Mouse (Mus musculus): ENCODE data around the gene Kcnab1.

The Kcnab1 gene

DNA sequence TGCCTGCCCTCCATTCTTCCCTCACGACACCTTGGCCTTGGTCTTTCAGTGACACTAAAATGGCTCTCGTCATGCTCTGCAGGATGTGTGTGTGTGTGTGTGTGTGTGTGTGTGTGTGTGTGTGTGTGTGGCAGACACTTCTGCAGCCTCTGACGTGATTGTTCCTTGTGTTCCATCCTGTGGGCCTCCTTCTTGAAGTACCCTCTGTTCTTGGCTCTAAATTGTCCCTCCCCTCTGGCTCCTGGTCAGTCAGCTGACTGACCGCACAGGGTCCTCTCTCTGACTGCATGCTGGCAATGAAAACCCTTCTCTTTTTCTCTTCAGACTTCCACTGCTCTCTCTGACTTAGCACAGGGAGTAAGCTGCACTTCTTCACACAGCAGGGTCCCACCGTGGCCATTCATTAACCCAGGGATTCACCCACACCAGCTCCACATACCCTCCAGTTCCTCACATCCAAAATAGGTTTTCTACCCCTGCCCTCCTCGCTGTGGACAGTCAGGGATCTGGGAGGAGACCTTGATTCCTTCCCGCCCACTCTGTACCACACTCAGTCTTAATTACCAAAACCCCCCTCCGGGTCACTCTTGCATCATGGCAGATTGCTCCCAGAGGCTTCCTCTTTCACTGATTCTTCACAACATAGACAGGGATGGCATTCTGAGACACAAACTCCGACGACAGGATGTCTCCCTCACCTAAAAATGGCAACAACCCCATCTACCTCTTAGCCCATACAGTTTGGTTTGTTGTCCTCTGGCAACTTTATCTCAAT lies 244.3 kb downstream of the Kcnab1 start:
- in situ Hi-C loops (cut with MboI; ENCODE audit: low pct_unique_long_range_greater_than_20kb in 1 of 2, low sequenced_read_pairs in 2 of 2, unreplicated experiment in 1 of 2) = no loop called here

DNA sequence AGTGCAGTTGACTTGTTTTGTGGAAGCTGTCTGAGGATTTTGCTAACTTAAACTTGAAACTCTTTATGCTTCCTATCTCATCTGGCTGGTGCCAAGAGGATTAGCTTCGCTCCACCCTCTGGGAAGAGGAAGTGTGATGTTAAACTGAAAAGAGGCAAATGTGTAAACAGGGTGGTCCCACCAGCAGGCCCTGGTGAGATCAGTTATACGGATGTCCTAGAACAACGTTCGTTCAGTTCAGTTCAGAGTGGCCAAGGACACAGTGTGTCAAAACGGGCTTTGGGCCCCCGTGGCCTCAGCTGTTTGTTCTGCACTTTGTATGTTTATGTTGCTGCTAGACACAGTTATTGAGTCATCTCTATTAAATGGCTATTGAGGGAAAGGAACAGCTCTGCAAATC lies 246.3 kb downstream of the Kcnab1 start:
- in situ Hi-C loops (cut with MboI; ENCODE audit: low pct_unique_long_range_greater_than_20kb in 1 of 2, low sequenced_read_pairs in 2 of 2, unreplicated experiment in 1 of 2) = no loop called here

- in situ Hi-C loops (cut with MboI; ENCODE audit: low pct_unique_long_range_greater_than_20kb in 1 of 2, low sequenced_read_pairs in 2 of 2, unreplicated experiment in 1 of 2) = no loop called here
Observed at GRCm38 (mm10) chr3:65358275-65358674, 249.1 kb downstream of the Kcnab1 start.

DNA sequence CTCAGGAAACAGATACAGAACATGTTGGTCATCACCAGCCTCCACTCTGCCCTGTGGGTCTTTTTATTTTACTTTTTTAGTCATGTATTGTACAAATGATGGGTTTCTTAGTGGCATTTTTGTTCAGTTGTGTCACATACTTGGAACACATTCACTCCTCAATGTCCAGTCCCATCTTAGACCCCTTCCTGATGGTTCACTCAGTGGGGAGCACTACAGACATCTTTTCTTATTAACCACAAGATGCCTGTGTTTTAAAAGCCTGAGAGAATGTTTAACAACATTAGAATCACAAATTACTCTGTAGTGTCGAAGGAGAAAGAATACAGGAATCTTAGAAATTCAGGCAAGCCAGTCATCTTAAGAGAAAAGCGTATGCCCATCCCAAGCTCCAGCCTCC lies 249.7 kb downstream of the Kcnab1 start:
- in situ Hi-C loops (cut with MboI; ENCODE audit: low pct_unique_long_range_greater_than_20kb in 1 of 2, low sequenced_read_pairs in 2 of 2, unreplicated experiment in 1 of 2) = no loop called here

- in situ Hi-C loops (cut with MboI; ENCODE audit: low pct_unique_long_range_greater_than_20kb in 1 of 2, low sequenced_read_pairs in 2 of 2, unreplicated experiment in 1 of 2) = no loop called here
Observed at GRCm38 (mm10) chr3:65360163-65360969, 251.2 kb downstream of the Kcnab1 start.

DNA sequence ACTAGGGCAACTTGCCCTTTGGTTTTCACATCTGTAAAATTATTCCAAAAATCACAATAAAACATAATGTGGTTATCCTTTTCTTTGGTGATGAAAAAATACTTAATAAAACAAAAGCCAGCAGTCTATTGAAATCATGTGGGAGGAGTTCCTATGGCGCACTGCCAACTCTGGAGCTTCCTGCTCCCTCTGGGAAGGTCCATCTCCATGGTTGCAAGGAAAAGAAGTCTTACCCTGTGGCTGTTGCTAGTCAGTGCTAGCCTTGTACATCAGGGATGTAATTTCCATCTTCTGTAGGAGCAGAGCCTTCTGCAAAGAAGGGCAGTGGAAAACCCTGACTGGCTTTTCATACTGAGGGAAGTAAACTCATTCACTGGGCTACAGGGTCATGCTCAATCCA lies 254.3 kb downstream of the Kcnab1 start:
- in situ Hi-C loops (cut with MboI; ENCODE audit: low pct_unique_long_range_greater_than_20kb in 1 of 2, low sequenced_read_pairs in 2 of 2, unreplicated experiment in 1 of 2) = no loop called here

GRCm38 (mm10) chr3:65365184-65365583 lies 256.0 kb downstream of the Kcnab1 start:
- in situ Hi-C loops (cut with MboI; ENCODE audit: low pct_unique_long_range_greater_than_20kb in 1 of 2, low sequenced_read_pairs in 2 of 2, unreplicated experiment in 1 of 2) = no loop called here

DNA sequence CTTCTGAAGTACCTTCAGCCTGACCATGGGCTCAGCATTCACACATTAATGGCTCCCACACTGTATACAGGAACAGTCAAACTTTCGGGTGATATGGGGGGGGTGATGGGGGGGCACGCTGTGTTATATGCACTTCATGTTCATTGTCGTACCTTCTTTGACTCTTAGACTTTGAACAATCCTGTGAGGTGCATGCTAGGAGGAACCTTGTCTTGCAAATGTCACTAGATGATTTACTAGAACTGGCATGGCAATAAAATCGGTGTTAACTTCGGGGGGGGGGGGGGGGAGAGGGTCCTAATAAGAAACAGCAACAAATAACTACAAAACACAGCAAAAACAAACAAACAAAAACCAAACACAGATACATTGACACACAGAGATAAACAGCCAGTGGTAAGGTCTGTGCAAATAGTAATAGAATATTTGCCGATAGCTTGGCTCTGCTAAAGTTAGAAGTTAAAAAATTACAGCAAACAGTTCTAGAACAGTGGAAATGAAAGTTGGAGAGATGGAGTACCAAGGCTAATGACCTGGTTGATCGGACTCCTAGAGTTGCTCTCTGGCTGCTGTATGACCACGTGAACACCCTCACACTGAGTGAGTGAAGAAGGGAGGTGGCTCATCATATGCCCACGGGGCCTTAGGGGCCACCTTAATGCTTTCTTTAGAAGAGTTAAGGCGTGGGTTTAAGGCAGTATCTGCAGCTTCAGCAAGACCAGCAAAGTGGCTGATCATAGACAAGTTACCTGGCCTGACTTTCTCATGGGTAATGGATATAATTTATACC lies 256.9 kb downstream of the Kcnab1 start:
- in situ Hi-C loops (cut with MboI; ENCODE audit: low pct_unique_long_range_greater_than_20kb in 1 of 2, low sequenced_read_pairs in 2 of 2, unreplicated experiment in 1 of 2) = no loop called here

- in situ Hi-C loops (cut with MboI; ENCODE audit: low pct_unique_long_range_greater_than_20kb in 1 of 2, low sequenced_read_pairs in 2 of 2, unreplicated experiment in 1 of 2) = no loop called here
Observed at GRCm38 (mm10) chr3:65367944-65368343, 258.8 kb downstream of the Kcnab1 start.

GRCm38 (mm10) chr3:65372552-65372951 lies 263.4 kb downstream of the Kcnab1 start:
- in situ Hi-C loops (cut with MboI; ENCODE audit: low pct_unique_long_range_greater_than_20kb in 1 of 2, low sequenced_read_pairs in 2 of 2, unreplicated experiment in 1 of 2) = no loop called here

DNA sequence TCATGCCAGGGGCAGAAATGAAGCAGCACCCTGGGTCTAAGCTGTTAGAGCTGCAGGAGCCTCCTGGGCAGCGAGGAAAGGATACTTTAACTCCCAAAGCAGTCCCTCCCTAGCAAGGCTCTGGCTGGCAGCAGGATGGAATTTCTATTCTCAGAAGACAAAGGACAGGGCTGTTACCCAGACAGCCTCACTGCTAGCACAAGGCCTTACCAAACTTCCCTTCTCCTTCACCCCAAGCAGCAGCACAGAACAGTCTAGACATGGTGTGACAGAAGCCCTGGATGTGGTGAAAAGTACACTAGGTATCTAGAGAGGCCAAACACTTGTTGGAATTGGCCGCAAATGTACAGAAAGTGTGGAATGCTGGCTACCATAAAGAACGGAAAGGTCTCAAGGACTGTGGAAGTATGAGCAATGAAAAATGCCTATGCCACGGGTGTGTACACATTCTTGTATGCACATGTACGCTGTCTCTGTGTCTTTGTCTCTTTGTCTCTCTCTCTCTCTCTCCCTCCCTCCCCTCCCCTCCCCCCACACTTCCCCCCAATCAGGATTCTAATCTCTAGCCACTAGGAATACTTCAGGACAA lies 264.5 kb downstream of the Kcnab1 start:
- in situ Hi-C loops (cut with MboI; ENCODE audit: low pct_unique_long_range_greater_than_20kb in 1 of 2, low sequenced_read_pairs in 2 of 2, unreplicated experiment in 1 of 2) = no loop called here

- in situ Hi-C loops (cut with MboI; ENCODE audit: low pct_unique_long_range_greater_than_20kb in 1 of 2, low sequenced_read_pairs in 2 of 2, unreplicated experiment in 1 of 2) = loop anchor here in 1 of 2 experiments (25.0 kb wide), 1 partner anchor 1387 kb away; the partner anchor contains the start of gene Gmps
Observed at GRCm38 (mm10) chr3:65374729-65375128, 265.5 kb downstream of the Kcnab1 start.

DNA sequence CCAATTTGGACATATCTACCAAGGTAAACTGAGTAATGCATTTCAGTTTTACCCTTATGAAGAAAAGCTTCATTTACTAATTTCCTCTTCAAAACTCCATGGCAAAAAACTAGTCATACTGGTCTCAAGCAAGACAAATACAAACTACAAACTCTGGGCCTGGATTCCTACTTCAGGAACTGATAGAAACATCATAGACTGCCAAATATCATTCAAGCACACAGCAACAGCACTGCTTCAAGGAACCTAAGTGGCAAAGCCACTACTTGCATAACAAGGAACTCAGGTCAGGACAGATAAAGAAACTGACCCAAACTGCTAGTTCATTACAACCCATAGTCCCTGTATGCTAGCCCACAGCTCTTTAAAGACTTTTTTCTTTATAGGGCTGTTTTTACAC lies 269.5 kb downstream of the Kcnab1 start:
- in situ Hi-C loops (cut with MboI; ENCODE audit: low pct_unique_long_range_greater_than_20kb in 1 of 2, low sequenced_read_pairs in 2 of 2, unreplicated experiment in 1 of 2) = loop anchor here in 1 of 2 experiments (25.0 kb wide), 1 partner anchor 1391 kb away; the partner anchor contains the start of gene Gmps

- in situ Hi-C loops (cut with MboI; ENCODE audit: low pct_unique_long_range_greater_than_20kb in 1 of 2, low sequenced_read_pairs in 2 of 2, unreplicated experiment in 1 of 2) = loop anchor here in 1 of 2 experiments (10.0 to 25.0 kb wide), 2 partner anchors 575 to 1393 kb away; partner anchors contain the start of genes Ccnl1 and Gmps
Observed at GRCm38 (mm10) chr3:65379884-65380539, 270.8 kb downstream of the Kcnab1 start.

DNA sequence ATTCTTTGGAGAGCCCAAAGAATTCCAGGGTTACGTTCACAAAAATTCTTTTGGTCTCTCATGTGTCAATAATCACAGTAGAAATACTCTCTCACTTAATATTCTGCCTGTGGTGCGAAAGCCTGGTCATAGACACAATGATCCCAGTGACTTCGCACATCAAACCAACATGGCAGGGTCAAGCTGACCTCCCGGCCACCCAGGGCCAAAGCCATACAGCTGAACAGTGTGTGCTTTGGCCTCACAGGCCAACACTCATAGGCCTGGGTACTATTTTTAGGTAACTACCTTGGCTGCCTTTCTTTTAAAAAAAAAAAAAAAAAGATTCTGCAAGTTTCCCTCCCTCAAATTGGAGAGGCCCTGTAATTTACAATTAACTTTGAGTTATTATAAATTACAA lies 271.9 kb downstream of the Kcnab1 start:
- in situ Hi-C loops (cut with MboI; ENCODE audit: low pct_unique_long_range_greater_than_20kb in 1 of 2, low sequenced_read_pairs in 2 of 2, unreplicated experiment in 1 of 2) = loop anchor here in 1 of 2 experiments (10.0 to 25.0 kb wide), 2 partner anchors 574 to 1394 kb away; partner anchors contain the start of genes Ccnl1 and Gmps

- in situ Hi-C loops (cut with MboI; ENCODE audit: low pct_unique_long_range_greater_than_20kb in 1 of 2, low sequenced_read_pairs in 2 of 2, unreplicated experiment in 1 of 2) = loop anchor here in 1 of 2 experiments (10.0 to 25.0 kb wide), 2 partner anchors 570 to 1397 kb away; partner anchors contain the start of genes Ccnl1 and Gmps
Observed at GRCm38 (mm10) chr3:65384431-65384830, 275.2 kb downstream of the Kcnab1 start.

DNA sequence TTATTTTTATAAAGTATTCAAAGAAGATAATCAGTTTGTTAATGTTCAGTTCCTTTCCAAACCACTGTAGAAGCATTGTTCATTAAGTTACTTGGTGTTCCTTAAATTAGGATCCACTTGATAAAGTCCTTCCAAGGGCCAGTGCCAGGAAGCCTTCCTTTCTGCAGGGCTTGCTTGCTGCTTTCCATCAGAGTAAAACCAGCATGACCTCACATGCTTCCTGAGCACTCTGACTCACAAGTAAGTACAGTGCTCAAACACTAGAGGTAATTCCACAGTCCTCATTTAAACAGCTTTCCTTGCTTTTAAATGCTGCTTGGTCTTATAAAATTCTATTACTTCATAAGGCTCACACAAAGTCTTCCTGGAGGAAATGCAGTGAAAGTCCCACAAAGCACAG lies 276.6 kb downstream of the Kcnab1 start:
- in situ Hi-C loops (cut with MboI; ENCODE audit: low pct_unique_long_range_greater_than_20kb in 1 of 2, low sequenced_read_pairs in 2 of 2, unreplicated experiment in 1 of 2) = loop anchor here in 1 of 2 experiments (10.0 to 25.0 kb wide), 2 partner anchors 569 to 1398 kb away; partner anchors contain the start of genes Ccnl1 and Gmps

Data from mouse embryonic stem cell (cell line).